Mouse (Mus musculus): ENCODE data around the gene Rps2.

- no peak for TF ChIP-seq POLR2A (IDR thresholded peaks at IDR 0.05; ENCODE audit: insufficient read depth, low read depth, low read length)
- no peak for TF ChIP-seq CTCF (IDR thresholded peaks at IDR 0.05)
Measured at GRCm38 (mm10) chr17:24751528-24751927, 33.6 kb downstream of the Rps2 start.

Data from heart, adult 2 months (tissue).